Mouse (Mus musculus) kidney, adult 8-10 months (tissue): ENCODE results near the gene Tceal7.
A peak's percentile ranks its signal among the peaks of the same experiment; 100 is the strongest.
"Not testable (repeated sequence)": the region's sequence is repeated elsewhere in the genome, so short reads cannot be mapped to it uniquely, and the experiment has no call there.

Source experiments
- DNase-seq, 2 experiments: peaks; one replicate each; pipeline ENCODE4 v3.0.0; 2022

Tceal7 gene

GRCm38 (mm10) chrX:136214729-136215677 lies at the start of gene Tceal7, which contains the start of gene Bex1:
Gene Tceal7, plus strand, starts transcription at chrX:136214779.
Gene Bex1, minus strand, starts transcription at chrX:136215513.
- DNase-seq: not testable (repeated sequence)

DNA sequence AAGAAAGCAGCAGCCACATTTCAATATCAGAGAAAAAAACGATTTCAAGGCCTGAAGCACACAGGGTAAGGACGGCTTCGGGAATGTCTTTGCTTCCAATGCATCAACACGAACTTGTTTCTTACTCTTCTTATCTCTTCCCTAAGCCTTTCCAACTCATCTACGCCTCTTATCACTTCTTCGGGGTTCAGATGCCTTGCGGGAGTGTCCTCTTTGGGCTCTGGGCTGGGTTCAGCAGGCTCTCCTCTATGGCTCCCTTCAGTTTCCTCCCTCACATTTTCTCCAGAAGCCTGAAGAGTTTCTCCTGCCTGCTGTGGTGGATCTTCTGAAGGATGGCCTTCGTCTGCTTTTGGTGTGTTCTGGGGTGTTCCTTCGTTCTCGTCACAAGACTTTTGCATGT lies 44.0 kb upstream of the Tceal7 start:
- no peak for DNase-seq

GRCm38 (mm10) chrX:136171189-136172117 lies 43.1 kb upstream of the Tceal7 start:
- DNase-seq: peak; percentile 36 to 49

- DNase-seq: peak; percentile 74 to 85
Measured at GRCm38 (mm10) chrX:136172118-136172551, 42.4 kb upstream of the Tceal7 start, which contains the start of gene Tceal8. Gene Tceal8, minus strand, starts transcription at chrX:136172342.

- no peak for DNase-seq
Measured at GRCm38 (mm10) chrX:136172786-136173185, 41.8 kb upstream of the Tceal7 start.

DNA sequence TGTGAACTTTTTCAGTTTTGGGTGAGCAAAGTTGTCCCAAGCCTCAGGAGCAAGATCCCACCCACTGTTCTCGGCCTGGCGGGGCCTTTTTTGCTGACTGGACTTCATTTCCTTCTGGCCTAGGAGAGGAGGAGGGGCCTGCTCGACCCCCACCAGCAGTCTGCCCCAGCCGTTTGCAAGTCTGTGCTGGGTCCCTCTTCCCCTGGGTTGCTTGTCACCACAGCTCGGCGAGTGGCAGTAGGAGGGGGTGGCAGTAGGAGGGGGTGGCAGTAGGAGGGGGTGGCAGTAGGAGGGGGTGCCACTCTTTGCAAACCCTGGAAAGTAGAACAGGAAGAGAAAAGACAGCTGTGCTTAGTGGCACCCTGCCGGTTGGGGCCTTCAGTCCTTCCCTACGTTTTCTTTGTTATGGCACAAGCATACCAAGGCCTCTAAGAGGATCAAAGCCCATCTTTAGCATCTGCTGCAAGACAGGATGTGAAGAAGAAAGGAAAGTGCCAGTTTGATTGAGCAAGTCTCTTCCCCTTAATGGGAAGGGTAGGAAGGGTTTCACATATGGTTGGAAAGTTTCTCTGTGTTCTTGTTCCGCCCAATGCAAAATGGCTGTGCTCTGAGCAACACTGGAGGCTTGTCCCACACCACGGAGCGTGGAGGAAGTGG lies 33.6 kb upstream of the Tceal7 start:
- DNase-seq: no peak

DNA sequence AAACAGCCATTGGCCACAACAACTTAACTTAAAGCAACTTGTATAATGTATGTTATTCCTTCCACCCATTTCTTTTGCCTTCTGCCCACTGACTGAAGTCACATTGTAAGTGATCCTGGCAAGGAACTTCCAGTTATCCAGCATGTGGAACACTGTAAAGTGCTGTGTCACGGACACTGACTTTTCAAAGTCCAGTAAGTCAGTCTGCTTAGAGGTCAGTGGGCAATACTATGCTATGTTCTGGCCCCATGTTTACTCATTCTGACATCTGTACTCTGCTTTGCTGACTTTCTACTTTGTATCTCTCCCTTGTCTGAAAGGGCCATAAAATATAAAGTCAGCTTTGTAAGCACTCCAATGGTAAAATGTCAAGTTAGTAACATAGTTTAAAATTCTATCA lies 31.5 kb upstream of the Tceal7 start:
- DNase-seq: no peak

- DNase-seq: no peak
Measured at GRCm38 (mm10) chrX:136195193-136195944, 19.2 kb upstream of the Tceal7 start.

DNA sequence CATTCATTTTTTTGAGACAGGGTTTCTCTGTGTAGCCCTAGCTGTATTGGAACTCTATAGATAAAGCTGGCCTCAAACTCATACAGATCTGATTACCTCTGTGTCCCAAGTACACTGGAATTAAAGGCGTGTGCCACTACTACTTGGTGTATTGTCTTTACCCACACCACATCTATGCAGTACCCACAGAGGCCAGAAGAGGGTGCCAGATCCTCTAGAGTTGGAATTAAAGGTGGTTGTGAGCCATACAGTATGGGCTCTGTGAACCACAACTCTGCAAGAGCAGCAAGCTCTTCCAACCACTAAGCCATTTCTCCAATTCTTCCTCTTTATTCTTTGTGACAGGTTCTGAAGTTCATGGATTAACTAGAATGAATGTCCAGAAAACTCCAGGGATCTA lies 17.7 kb upstream of the Tceal7 start:
- peak; percentile 13 to 30 for DNase-seq

GRCm38 (mm10) chrX:136203257-136203656 lies 11.3 kb upstream of the Tceal7 start:
- no peak for DNase-seq

DNA sequence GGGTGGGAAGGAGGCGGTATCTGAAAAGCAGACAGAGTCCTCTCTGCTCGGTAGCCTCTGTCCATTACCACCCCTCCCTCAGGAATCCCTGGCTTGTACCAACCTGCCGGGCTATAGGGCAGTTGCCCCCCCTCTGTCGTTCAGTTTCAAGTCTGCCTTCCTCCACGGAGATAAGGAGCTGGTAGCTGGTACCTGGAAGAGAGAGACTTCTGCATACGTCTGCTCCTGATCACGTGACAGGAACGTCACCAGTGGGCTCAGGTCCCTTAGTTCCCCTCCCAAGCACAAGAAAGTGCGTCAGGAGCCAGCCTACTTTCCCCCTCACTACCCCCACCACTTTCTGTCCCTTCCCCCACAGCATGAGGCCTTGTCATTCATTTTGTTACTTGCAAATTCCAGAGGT lies 10.9 kb upstream of the Tceal7 start, which contains the start of gene Tceal5:
Gene Tceal5, minus strand, starts transcription at position 213 of the 403 bp plus-strand sequence.
- no peak for DNase-seq

DNA sequence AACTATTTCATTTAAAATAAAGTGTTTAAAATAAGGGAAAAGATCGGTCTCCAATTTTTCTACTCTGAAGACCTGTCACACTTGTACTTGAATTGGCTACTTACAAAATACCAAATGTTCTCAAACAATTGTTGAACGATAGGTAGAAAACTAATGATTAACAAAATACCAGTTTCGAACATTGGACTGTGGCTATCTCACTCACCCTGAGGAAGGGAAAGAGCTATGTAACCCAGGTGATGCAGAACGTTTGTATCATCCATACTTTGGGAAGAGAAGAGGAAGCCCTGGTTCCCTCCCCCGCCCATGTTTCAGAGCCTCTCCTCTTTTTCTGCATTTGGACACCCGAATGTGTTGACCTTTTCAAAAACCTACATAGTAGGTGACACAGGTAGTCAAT lies 10.2 kb upstream of the Tceal7 start:
- DNase-seq: no peak

- DNase-seq: no peak
Measured at GRCm38 (mm10) chrX:136213396-136213795, 1.2 kb upstream of the Tceal7 start.

DNA sequence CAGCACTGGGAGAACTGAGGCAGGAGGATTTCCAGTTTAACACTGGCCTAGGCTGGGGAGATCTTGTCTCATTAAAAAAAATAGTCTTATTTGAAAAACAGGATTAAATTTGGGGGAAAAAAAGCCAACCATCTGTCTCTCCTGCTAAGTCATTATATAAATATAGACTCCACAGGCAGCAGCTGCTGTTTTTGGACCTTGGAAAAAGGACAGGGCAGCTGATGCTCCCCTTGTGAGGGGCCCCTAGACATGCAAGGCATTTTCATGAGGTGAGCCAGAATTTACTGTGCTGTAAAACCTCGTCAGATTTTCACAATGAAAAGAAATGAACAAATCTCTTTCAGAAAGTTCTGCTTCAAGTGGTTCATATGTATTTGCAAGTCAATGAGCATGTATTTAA lies 1.7 kb downstream of the Tceal7 start:
- no peak for DNase-seq

GRCm38 (mm10) chrX:136223714-136224113 lies 9.1 kb downstream of the Tceal7 start:
- DNase-seq: no peak

- no peak for DNase-seq
Measured at GRCm38 (mm10) chrX:136227768-136228167, 13.2 kb downstream of the Tceal7 start.

DNA sequence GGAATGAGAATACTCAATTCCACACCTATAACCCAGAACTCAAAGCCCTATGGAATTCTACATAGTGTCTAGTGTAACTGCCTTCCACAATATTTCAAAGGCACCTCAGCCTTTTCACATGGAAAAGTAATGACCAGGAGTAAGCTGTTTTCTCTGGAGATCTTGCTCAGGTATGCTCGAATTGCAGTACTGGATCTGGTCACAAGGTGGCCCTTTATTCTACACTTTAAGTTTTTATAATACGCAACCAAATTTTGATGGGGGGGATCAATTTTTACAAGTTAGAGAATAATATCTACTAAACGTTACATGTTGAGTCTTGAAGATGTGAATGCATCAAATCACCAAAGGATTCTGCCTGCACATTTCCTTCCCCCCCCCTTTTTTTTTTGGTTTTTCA lies 23.5 kb downstream of the Tceal7 start:
- peak; percentile 5 to 46 for DNase-seq

GRCm38 (mm10) chrX:136243181-136243580 lies 28.6 kb downstream of the Tceal7 start:
- no peak for DNase-seq

DNA sequence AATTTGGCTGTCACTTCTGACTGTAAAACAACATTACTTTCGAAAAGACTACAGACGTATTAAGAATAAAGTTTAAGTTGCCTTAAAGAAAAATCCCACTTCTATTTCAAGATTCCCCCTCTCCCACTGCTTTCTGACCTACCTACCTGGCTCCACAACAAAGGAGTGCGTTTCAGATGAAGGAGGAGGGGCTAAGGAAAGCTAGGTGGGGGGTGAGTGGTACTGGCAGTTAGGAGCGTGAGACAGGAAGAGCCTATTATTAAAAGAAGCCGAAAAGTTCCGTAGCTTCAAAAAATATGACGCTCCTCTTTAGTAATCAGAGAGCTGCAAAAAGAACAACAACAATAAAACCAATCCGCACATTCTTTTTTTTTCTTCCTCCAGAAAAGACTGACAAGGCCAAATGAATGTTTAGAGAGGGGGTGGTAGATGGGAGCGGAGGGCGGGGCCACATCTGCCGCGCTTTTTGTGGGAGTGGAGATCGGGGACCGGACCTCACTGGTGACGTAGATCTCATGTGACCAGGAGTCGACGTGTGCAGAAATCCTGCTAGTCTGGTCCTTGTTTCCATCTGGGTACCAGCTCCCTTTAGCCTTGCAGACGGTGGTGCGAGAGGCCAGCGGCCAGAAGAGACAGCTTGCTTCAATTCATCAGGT lies 30.1 kb downstream of the Tceal7 start, which contains the start of gene Tceal9:
Gene Tceal9, plus strand, starts transcription at position 506 of the 656 bp plus-strand sequence.
- peak; percentile 68 to 73 for DNase-seq

- peak; percentile 2 to 10 for DNase-seq
Measured at GRCm38 (mm10) chrX:136245521-136246071, 31.0 kb downstream of the Tceal7 start.

DNA sequence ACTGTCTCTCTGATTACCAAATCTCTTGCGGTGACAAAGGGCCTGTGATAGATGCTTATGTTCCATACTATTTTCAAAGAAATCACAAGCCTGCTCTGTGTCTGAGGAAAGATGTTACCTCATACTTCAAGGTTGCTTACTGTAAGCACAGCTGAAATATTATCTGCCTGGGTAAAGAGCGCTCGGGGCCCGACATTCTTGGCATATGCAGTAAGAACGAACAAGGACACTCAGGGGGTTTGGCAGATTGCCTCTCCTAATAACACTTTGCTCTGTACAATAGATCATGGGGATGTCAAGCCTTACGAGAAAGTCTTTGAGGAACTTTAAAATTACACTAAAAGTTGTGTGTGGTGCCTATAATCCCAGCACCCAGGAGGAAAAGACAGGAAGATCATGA lies 34.2 kb downstream of the Tceal7 start:
- peak in 1 of 2 experiments; percentile 2 for DNase-seq
